Mouse (Mus musculus) bone marrow, adult 2 months (tissue): ENCODE data around the gene Fam189a1.

Experiments used
- CTCF ChIP-seq: fragments of 200-500 bp; IDR thresholded peaks from 2 replicates; pipeline ENCODE4 v1.5.1; 2011; ENCODE audit warnings: low read length, control low read depth; ENCODE audit not compliant: control insufficient read depth, insufficient read depth
- POLR2A ChIP-seq: fragments of 200-500 bp; IDR thresholded peaks from 2 replicates; pipeline ENCODE4 v1.6.1; 2011; ENCODE audit warnings: low read depth, mild to moderate bottlenecking, control low read depth, low read length, borderline replicate concordance; ENCODE audit not compliant: control insufficient read depth

- no peak for TF ChIP-seq CTCF
- no peak for TF ChIP-seq POLR2A
Measured at GRCm38 (mm10) chr7:65153846-65154245, 2.5 kb downstream of the Fam189a1 start.
